ENCODE assay signal across 31 mouse cellular contexts in genomic region chr2:164815348-164815747, GRCm38 (mm10). TPM values are rescaled to one million over a fixed set of nuclear protein-coding genes. Genes with fewer than 3 reads are reported as not detected.
A peak's percentile ranks its signal among the peaks of the same experiment; 100 is the strongest.
DNase-seq lines count a peak whose midpoint lies in the region; ATAC-seq and TF ChIP-seq lines count a peak whose summit lies in the region.
"Had no signal": no experiment of that assay in that cellular context is flagged by ENCODE, and none has a peak within 500 bp of the region (broad histone marks: within the 10 kb centered on the region; RNA-seq: fewer than 3 reads in every experiment).

No protein-coding gene starts in this region.

- no peak for TF ChIP-seq EP300 in heart, adult 2 months (IDR thresholded peaks at IDR 0.05; ENCODE audit: insufficient read depth, low read depth, low read length)
- no peak for TF ChIP-seq EP300 in liver, postnatal 0 days (IDR thresholded peaks at IDR 0.05; ENCODE audit: low read depth)

- H3K9me3 ChIP-seq in liver, postnatal 0 days (ENCODE audit: low read length): no peaks in the 10 kb centered on the region
- H3K9me3 ChIP-seq: embryonic facial prominence, embryonic 10.5 days; hindbrain, embryonic 15.5 days; intestine, embryonic 15.5 days; kidney, embryonic 15.5 days; limb, embryonic 15.5 days; lung, embryonic 15.5 days; neural tube, embryonic 15.5 days had no signal

- intact Hi-C loops in heart, adult 2 months (cut with DNase I): no loop called here

- no peaks in the 10 kb centered on the region for H3K36me3 ChIP-seq in heart, adult 2 months (ENCODE audit: control insufficient read depth, insufficient read depth, low read length)
- peaks cover 6% of the 10 kb centered on the region for H3K36me3 ChIP-seq in liver, postnatal 0 days (replicated peaks; ENCODE audit: insufficient read depth, low read length)
- H3K36me3 ChIP-seq: intestine, embryonic 15.5 days; lung, embryonic 15.5 days had no signal

- peak; percentile 79 for DNase-seq in heart, adult 11 months
- DNase-seq in heart, adult 2 months: no peak
- DNase-seq in liver, postnatal 0 days: peak; percentile 20
- no peak for DNase-seq in kidney, adult 9 months
- DNase-seq in adrenal gland, adult (ENCODE audit: inconsistent age in 2 of 2, low spot score in 1 of 2): no peak
- DNase-seq in thymus, postnatal 0 days (ENCODE audit: low spot score): no peak
- DNase-seq: adrenal gland, adult 2 months; cerebellum, adult 8-10 months; gastrocnemius, postnatal 25 days; kidney, postnatal 36 days; layer of hippocampus, adult 9-11 months; lung, postnatal 36 days; right cerebral cortex, adult 18-20 months; right cerebral cortex, postnatal 4 days; thymus, postnatal 36 days had no signal

- H3K4me2 ChIP-seq in liver, postnatal 0 days (ENCODE audit: low read depth, low read length): peak overlapping the region; percentile 4; the same call in 1 of the 2 replicates
- H3K4me2 ChIP-seq: hindbrain, embryonic 15.5 days; intestine, embryonic 15.5 days; kidney, embryonic 15.5 days; limb, embryonic 15.5 days; lung, embryonic 15.5 days; midbrain, embryonic 11.5 days; neural tube, embryonic 15.5 days had no signal

- no peak overlapping the region for H3K4me3 ChIP-seq in heart, adult 2 months
- no peak overlapping the region for H3K4me3 ChIP-seq in liver, postnatal 0 days (ENCODE audit: low read depth, low read length)
- H3K4me3 ChIP-seq: embryonic facial prominence, embryonic 10.5 days; hindbrain, embryonic 15.5 days; intestine, embryonic 15.5 days; kidney, embryonic 15.5 days; left cerebral cortex, adult 2 months; limb, embryonic 15.5 days; lung, embryonic 15.5 days; neural tube, embryonic 15.5 days had no signal

- no peak for TF ChIP-seq POLR2A in heart, adult 2 months (IDR thresholded peaks at IDR 0.05; ENCODE audit: insufficient read depth, low read depth, low read length)

- no peak for TF ChIP-seq CTCF in heart, adult 2 months (IDR thresholded peaks at IDR 0.05)
- TF ChIP-seq CTCF in liver, postnatal 0 days (IDR thresholded peaks at IDR 0.05; ENCODE audit: low read depth): no peak

- no peak overlapping the region for H3K27ac ChIP-seq in heart, adult 2 months
- peak overlapping the region; percentile 67 for H3K27ac ChIP-seq in liver, postnatal 0 days (ENCODE audit: low read depth)
- H3K27ac ChIP-seq: embryonic facial prominence, embryonic 10.5 days; hindbrain, embryonic 15.5 days; intestine, embryonic 15.5 days; kidney, embryonic 15.5 days; left cerebral cortex, adult 2 months; limb, embryonic 15.5 days; lung, embryonic 15.5 days; neural tube, embryonic 15.5 days had no signal

- no peaks in the 10 kb centered on the region for H3K27me3 ChIP-seq in heart, adult 2 months (ENCODE audit: control insufficient read depth, insufficient read depth, low read length)
- no peaks in the 10 kb centered on the region for H3K27me3 ChIP-seq in liver, postnatal 0 days (ENCODE audit: insufficient read depth, low read length)
- H3K27me3 ChIP-seq: hindbrain, embryonic 15.5 days; intestine, embryonic 15.5 days; kidney, embryonic 15.5 days; limb, embryonic 15.5 days; lung, embryonic 15.5 days; neural tube, embryonic 15.5 days had no signal

- ATAC-seq in erythroid progenitor cell, adult 5-6 weeks (replicated peaks; ENCODE audit: low FRiP score, poor library complexity, severe bottlenecking): peak; percentile 61
- ATAC-seq in liver, postnatal 0 days: peak; percentile 59
- ATAC-seq: intestine, embryonic 15.5 days had no signal

- no peaks in the 10 kb centered on the region for H3K79me2 ChIP-seq in heart, adult 2 months (replicated peaks; ENCODE audit: control insufficient read depth, insufficient read depth, low read length)

- 75% methylated on average over 5 of the region's 5 CpGs for WGBS in heart, adult 2 months
- WGBS in liver, postnatal 0 days (ENCODE audit: insufficient replicate concordance): 58% methylated on average over 5 of the region's 5 CpGs

- H3K9ac ChIP-seq in heart, adult 2 months (ENCODE audit: low read depth, low read length): no peak overlapping the region
- H3K9ac ChIP-seq in liver, postnatal 0 days (replicated peaks): no peak overlapping the region
- H3K9ac ChIP-seq: hindbrain, embryonic 15.5 days; intestine, embryonic 15.5 days; kidney, embryonic 15.5 days; limb, embryonic 15.5 days; lung, embryonic 15.5 days; neural tube, embryonic 15.5 days had no signal

- no peaks in the 10 kb centered on the region for H3K4me1 ChIP-seq in heart, adult 2 months (ENCODE audit: control insufficient read depth, insufficient read depth, low read length)
- peaks cover 3% of the 10 kb centered on the region; the same call in 1 of the 2 replicates for H3K4me1 ChIP-seq in liver, postnatal 0 days (ENCODE audit: insufficient read depth)
- H3K4me1 ChIP-seq: hindbrain, embryonic 15.5 days; neural tube, embryonic 15.5 days had no signal

RNA-seq across cellular contexts. Expression of gene Zswim1, which starts 7.1 kb away (rescaled TPM):
- total RNA-seq in heart, adult 2 months (2021): 1 to 10 TPM; 4.5 to 5.3 TPM
- 5.1 and 6.4 TPM in 2 replicates for polyA plus RNA-seq in heart, adult 2 months (2012; rRNA removed)
- 1.1 and 5.4 TPM in 2 replicates for total RNA-seq in erythroid progenitor cell, adult 5-6 weeks (2015; ENCODE audit: low replicate concordance)
- 0.30 TPM in 1 of 2 replicates, not detected in the other for total RNA-seq in erythroid progenitor cell, adult 5-6 weeks (2017; ENCODE audit: low replicate concordance)
- polyA plus RNA-seq in liver, postnatal 0 days (2015; fragmentation: Nextera tagmentation; extraction: Ambion mirVana): 3.1 TPM in 2 replicates
- 8.7 and 9.1 TPM in 2 replicates for polyA plus RNA-seq in thymus, postnatal 0 days (2015; fragmentation: Nextera tagmentation; extraction: Ambion mirVana)

RNA-seq across cellular contexts. Expression of gene Zswim3, which starts 10.4 kb away (rescaled TPM):
- 1 to 10 TPM; 1.7 to 2.1 TPM for total RNA-seq in heart, adult 2 months (2021)
- polyA plus RNA-seq in heart, adult 2 months (2012; rRNA removed): 2.1 and 2.8 TPM in 2 replicates
- total RNA-seq in erythroid progenitor cell, adult 5-6 weeks (2015; ENCODE audit: low replicate concordance): 2.5 and 7.2 TPM in 2 replicates
- total RNA-seq in erythroid progenitor cell, adult 5-6 weeks (2017; ENCODE audit: low replicate concordance): 1.3 and 2.3 TPM in 2 replicates
- 2.0 and 2.2 TPM in 2 replicates for polyA plus RNA-seq in liver, postnatal 0 days (2015; fragmentation: Nextera tagmentation; extraction: Ambion mirVana)
- 7.1 TPM in 2 replicates for polyA plus RNA-seq in thymus, postnatal 0 days (2015; fragmentation: Nextera tagmentation; extraction: Ambion mirVana)

RNA-seq across cellular contexts. Expression of gene Acot8, which starts 10.7 kb away (rescaled TPM):
- total RNA-seq in heart, adult 2 months (2021): 10 to 100 TPM; 13.3 to 14.0 TPM
- 17.0 and 19.1 TPM in 2 replicates for polyA plus RNA-seq in heart, adult 2 months (2012; rRNA removed)
- total RNA-seq in erythroid progenitor cell, adult 5-6 weeks (2015; ENCODE audit: low replicate concordance): 23.8 and 30.6 TPM in 2 replicates
- 33.6 and 58.4 TPM in 2 replicates for total RNA-seq in erythroid progenitor cell, adult 5-6 weeks (2017; ENCODE audit: low replicate concordance)
- 23.1 and 25.0 TPM in 2 replicates for polyA plus RNA-seq in liver, postnatal 0 days (2015; fragmentation: Nextera tagmentation; extraction: Ambion mirVana)
- polyA plus RNA-seq in thymus, postnatal 0 days (2015; fragmentation: Nextera tagmentation; extraction: Ambion mirVana): 30.0 and 31.1 TPM in 2 replicates

RNA-seq across cellular contexts. Expression of gene Spata25, which starts 13.0 kb away (rescaled TPM):
- under 1 TPM; 0.60 to 0.68 TPM for total RNA-seq in heart, adult 2 months (2021)
- polyA plus RNA-seq in heart, adult 2 months (2012; rRNA removed): 0.23 TPM in 1 of 2 replicates, not detected in the other
- total RNA-seq in erythroid progenitor cell, adult 5-6 weeks (2015; ENCODE audit: low replicate concordance): not detected in 2 replicates
- not detected in 2 replicates for total RNA-seq in erythroid progenitor cell, adult 5-6 weeks (2017; ENCODE audit: low replicate concordance)
- polyA plus RNA-seq in liver, postnatal 0 days (2015; fragmentation: Nextera tagmentation; extraction: Ambion mirVana): not detected in 2 replicates
- 0.17 and 0.85 TPM in 2 replicates for polyA plus RNA-seq in thymus, postnatal 0 days (2015; fragmentation: Nextera tagmentation; extraction: Ambion mirVana)
- total RNA-seq: adrenal gland, adult 2 months; gastrocnemius, postnatal 25 days; hematopoietic stem cell, adult 5-6 weeks; midbrain, postnatal 0 days had no signal
- polyA plus RNA-seq: adrenal gland, adult 2 months; brain, embryonic 14.5 days; embryonic facial prominence, embryonic 10.5 days; forebrain, embryonic 11.5 days; heart, embryonic 16.5 days; intestine, embryonic 15.5 days; limb, embryonic 15.5 days; lung, embryonic 15.5 days; midbrain, embryonic 11.5 days; midbrain, postnatal 0 days; neural tube, embryonic 15.5 days; stomach, embryonic 14.5 days had no signal

RNA-seq across cellular contexts. Expression of gene Ctsa, which starts 17.3 kb away (rescaled TPM):
- 10 to 100 TPM; 94.3 to 99.8 TPM for total RNA-seq in heart, adult 2 months (2021)
- 200 and 232 TPM in 2 replicates for polyA plus RNA-seq in heart, adult 2 months (2012; rRNA removed)
- total RNA-seq in erythroid progenitor cell, adult 5-6 weeks (2015; ENCODE audit: low replicate concordance): 34.0 and 35.3 TPM in 2 replicates
- total RNA-seq in erythroid progenitor cell, adult 5-6 weeks (2017; ENCODE audit: low replicate concordance): 38.9 and 43.0 TPM in 2 replicates
- 101 and 109 TPM in 2 replicates for polyA plus RNA-seq in liver, postnatal 0 days (2015; fragmentation: Nextera tagmentation; extraction: Ambion mirVana)
- 154 and 164 TPM in 2 replicates for polyA plus RNA-seq in thymus, postnatal 0 days (2015; fragmentation: Nextera tagmentation; extraction: Ambion mirVana)

Comparison
In these comparisons a context has a peak if more than half of its experiments do, and no peak if none do; other contexts are left out.
1. DNase-seq: peak in heart, adult 11 months (single experiment) and liver, postnatal 0 days (single experiment); none in heart, adult 2 months (0 of 2), kidney, adult 9 months (single experiment), adrenal gland, adult (0 of 2) and thymus, postnatal 0 days (single experiment).